Mouse (Mus musculus) A20 (cell line): ENCODE data around the gene Srsf4.

Experiments used
- DNase-seq: peaks from one replicate; pipeline ENCODE4 v3.0.0-alpha.2; 2011; ENCODE audit warnings: low read depth, low spot score

Gene Srsf4

GRCm38 (mm10) chr4:131914891-131915469, 41.6 kb downstream of the Srsf4 start:
- DNase-seq, result no peak

GRCm38 (mm10) chr4:131915821-131916328, 42.5 kb downstream of the Srsf4 start:
- no peak for DNase-seq

- peak; percentile 65 for DNase-seq
Observed at GRCm38 (mm10) chr4:131916425-131916824, 43.0 kb downstream of the Srsf4 start.

GRCm38 (mm10) chr4:131917010-131917555, 43.7 kb downstream of the Srsf4 start:
- DNase-seq, result no peak

GRCm38 (mm10) chr4:131918026-131918533, 44.7 kb downstream of the Srsf4 start:
- no peak for DNase-seq

GRCm38 (mm10) chr4:131918711-131919500, 45.5 kb downstream of the Srsf4 start:
- DNase-seq, result no peak

- no peak for DNase-seq
Observed at GRCm38 (mm10) chr4:131919506-131920140, 46.2 kb downstream of the Srsf4 start.

- DNase-seq, result no peak
Observed at GRCm38 (mm10) chr4:131920141-131920594, 46.8 kb downstream of the Srsf4 start.

GRCm38 (mm10) chr4:131920595-131921351, 47.4 kb downstream of the Srsf4 start:
- DNase-seq, result no peak

- no peak for DNase-seq
Observed at GRCm38 (mm10) chr4:131921461-131922346, 48.3 kb downstream of the Srsf4 start, which contains the start of gene Tmem200b. Gene Tmem200b, plus strand, starts transcription at chr4:131921771.

- DNase-seq, result no peak
Observed at GRCm38 (mm10) chr4:131922404-131922803, 49.0 kb downstream of the Srsf4 start.

- no peak for DNase-seq
Observed at GRCm38 (mm10) chr4:131924096-131924810, 50.8 kb downstream of the Srsf4 start.

- no peak for DNase-seq
Observed at GRCm38 (mm10) chr4:131929146-131929545, 55.7 kb downstream of the Srsf4 start.

GRCm38 (mm10) chr4:131939459-131939858, 66.0 kb downstream of the Srsf4 start:
- DNase-seq, result no peak

GRCm38 (mm10) chr4:131940846-131941245, 67.4 kb downstream of the Srsf4 start:
- DNase-seq, result no peak

- no peak for DNase-seq
Observed at GRCm38 (mm10) chr4:131947848-131948247, 74.4 kb downstream of the Srsf4 start.

- no peak for DNase-seq
Observed at GRCm38 (mm10) chr4:131949903-131950302, 76.5 kb downstream of the Srsf4 start.

- no peak for DNase-seq
Observed at GRCm38 (mm10) chr4:131950657-131951056, 77.2 kb downstream of the Srsf4 start.
